Mouse (Mus musculus) hindbrain, embryonic 16.5 days (tissue): ENCODE measurements around the gene Ms4a6b. TPM values are rescaled to one million over a fixed set of nuclear protein-coding genes. Genes with fewer than 3 reads are reported as not detected.
"Not testable (repeated sequence)": the region's sequence is repeated elsewhere in the genome, so short reads cannot be mapped to it uniquely, and the experiment has no call there.

Experiments
- ATAC-seq: fragments of 200-750 bp; cut with Nextera tagmentation; 2 replicates; pipeline ENCODE4 v1.8.0; 2017; ENCODE audit warnings: moderate TSS enrichment, moderate library complexity
- H3K27ac ChIP-seq: fragments of 300-500 bp; sonication (generic); 2 replicates; pipeline ENCODE4 v1.5.1; 2014; ENCODE audit warnings: low read depth, mild to moderate bottlenecking, control low read depth, low read length, moderate library complexity
- H3K27me3 ChIP-seq: fragments of 300-500 bp; sonication (generic); replicated peaks from 2 replicates; pipeline ENCODE4 v1.6.1; 2014; ENCODE audit warnings: low read length; ENCODE audit not compliant: control insufficient read depth, insufficient read depth
- H3K36me3 ChIP-seq: fragments of 300-500 bp; sonication (generic); 2 replicates; pipeline ENCODE4 v1.6.1; 2014; ENCODE audit warnings: mild to moderate bottlenecking, low read length, moderate library complexity, mixed read lengths; ENCODE audit not compliant: control insufficient read depth, insufficient read depth
- H3K4me1 ChIP-seq: fragments of 300-500 bp; sonication (generic); 2 replicates; pipeline ENCODE4 v1.6.1; 2014; ENCODE audit warnings: low read depth, low read length; ENCODE audit not compliant: control insufficient read depth, insufficient read depth
- H3K4me2 ChIP-seq: fragments of 300-500 bp; sonication (generic); 2 replicates; pipeline ENCODE4 v1.6.1; 2014; ENCODE audit warnings: mild to moderate bottlenecking, low read length, control low read depth, moderate library complexity
- H3K4me3 ChIP-seq: fragments of 300-500 bp; sonication (generic); 2 replicates; pipeline ENCODE4 v1.5.1; 2014; ENCODE audit warnings: mild to moderate bottlenecking, low read length, control low read depth, moderate library complexity
- H3K9ac ChIP-seq: fragments of 300-500 bp; sonication (generic); 2 replicates; pipeline ENCODE4 v1.6.1; 2014; ENCODE audit warnings: low read depth, mild to moderate bottlenecking, control low read depth, low read length, moderate library complexity
- H3K9me3 ChIP-seq: fragments of 300-500 bp; sonication (generic); 2 replicates; pipeline ENCODE4 v1.6.1; 2014; ENCODE audit warnings: mild to moderate bottlenecking, low read length, moderate library complexity; ENCODE audit not compliant: control insufficient read depth
- WGBS: fragments of 180-500 bp; shearing (Covaris S2); extraction: QIAGEN DNeasy Blood & Tissue Kit; methylation state at CpG from one replicate; pipeline ENCODE4 v1.1.7; 2014; 5-methylcytosine and 5-hydroxymethylcytosine counted together
- polyA plus RNA-seq: library from polyadenylated mRNA; unstranded; fragments of >200 nt; fragmentation: Nextera tagmentation; extraction: Ambion mirVana; gene quantifications from 2 replicates; pipeline ENCODE4 v1.2.1, GENCODE M21; 2015

The Ms4a6b gene
- polyA plus RNA-seq, 1 experiment from 2014 or later, result 2.2 TPM

GRCm38 (mm10) chr19:11491406-11492189, 24.7 kb upstream of the Ms4a6b start:
- Histone ChIP-seq H3K27me3 (no peaks in the 10 kb centered on the region), H3K4me3 (no peak overlapping the region), H3K4me1 (no peaks in the 10 kb centered on the region), H3K9ac (no peak overlapping the region), H3K9me3 (no peaks in the 10 kb centered on the region), H3K4me2 (no peak overlapping the region), H3K36me3 (no peaks in the 10 kb centered on the region), H3K27ac (no peak overlapping the region)
- 74% methylated on average over 4 of the region's 4 CpGs for WGBS
- ATAC-seq, result no peak

DNA sequence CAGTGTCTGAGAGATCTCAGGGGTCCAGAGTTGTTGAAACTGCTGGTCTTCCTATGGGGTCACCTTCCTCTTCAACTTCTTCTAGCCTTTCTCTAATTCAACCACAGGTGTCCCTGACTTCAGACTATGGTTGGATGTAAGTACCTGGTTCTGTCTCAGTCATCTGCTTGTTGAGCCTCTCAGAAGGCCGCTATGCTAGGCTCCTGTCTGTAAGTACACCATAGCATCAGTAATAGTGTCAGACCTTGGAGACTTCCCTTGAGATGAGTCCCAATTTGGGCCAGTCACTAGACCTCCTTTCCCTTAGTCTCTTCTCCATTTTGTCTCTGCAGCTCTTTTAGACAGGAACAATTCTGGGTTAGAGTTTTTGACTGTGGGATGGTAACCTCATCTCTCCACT, 23.6 kb upstream of the Ms4a6b start:
- whole genome bisulfite sequencing, result 86% methylated on average over 1 of the region's 1 CpGs
- Histone ChIP-seq H3K4me1 (no peaks in the 10 kb centered on the region), H3K9ac (no peak overlapping the region), H3K27me3 (no peaks in the 10 kb centered on the region), H3K4me3 (no peak overlapping the region), H3K9me3 (no peaks in the 10 kb centered on the region), H3K36me3 (no peaks in the 10 kb centered on the region), H3K27ac (no peak overlapping the region), H3K4me2 (no peak overlapping the region)
- ATAC-seq, result no peak

- no peak for ATAC-seq
- Histone ChIP-seq H3K4me2 (no peak overlapping the region), H3K9me3 (no peaks in the 10 kb centered on the region), H3K27me3 (no peaks in the 10 kb centered on the region), H3K36me3 (no peaks in the 10 kb centered on the region), H3K4me3 (no peak overlapping the region), H3K4me1 (no peaks in the 10 kb centered on the region), H3K27ac (no peak overlapping the region), H3K9ac (no peak overlapping the region)
- 92% methylated on average over 3 of the region's 3 CpGs for WGBS
These were observed 21.8 kb upstream of the Ms4a6b start for GRCm38 (mm10) chr19:11494519-11494918.

- no peaks in the 10 kb centered on the region for H3K9me3 ChIP-seq
- no peak overlapping the region for H3K9ac ChIP-seq
- WGBS, result 91% methylated on average over 6 of the region's 6 CpGs
- no peak for ATAC-seq
- no peaks in the 10 kb centered on the region for H3K27me3 ChIP-seq
- no peak overlapping the region for H3K27ac ChIP-seq
- no peaks in the 10 kb centered on the region for H3K4me1 ChIP-seq
- H3K4me3 ChIP-seq, result no peak overlapping the region
- no peak overlapping the region for H3K4me2 ChIP-seq
- no peaks in the 10 kb centered on the region for H3K36me3 ChIP-seq
These were observed 20.0 kb upstream of the Ms4a6b start for GRCm38 (mm10) chr19:11496361-11496760.

DNA sequence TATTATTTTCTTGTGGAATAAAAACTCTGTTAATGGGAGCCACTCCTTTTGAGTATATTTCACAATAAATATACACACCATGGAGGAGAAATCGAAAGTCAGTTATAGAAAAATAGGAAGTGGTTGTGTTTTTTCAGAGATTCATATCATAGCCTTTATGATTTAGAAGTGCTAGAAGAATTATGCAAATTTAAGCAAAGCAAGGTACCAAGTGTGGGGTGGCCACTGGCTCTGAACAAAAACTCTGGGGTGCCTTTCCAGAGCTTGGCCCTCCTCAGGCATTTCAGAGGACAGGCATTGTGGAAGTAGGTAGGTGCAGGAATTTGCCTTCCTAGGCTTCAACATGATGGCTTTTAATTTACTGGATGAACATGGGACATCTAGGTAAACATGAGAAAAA, 19.0 kb upstream of the Ms4a6b start:
- H3K4me3 ChIP-seq, H3K9ac ChIP-seq, ATAC-seq, H3K27me3 ChIP-seq, H3K4me2 ChIP-seq, H3K4me1 ChIP-seq, H3K36me3 ChIP-seq, H3K9me3 ChIP-seq, H3K27ac ChIP-seq: not testable (repeated sequence)
- WGBS, result 84% methylated on average over 1 of the region's 1 CpGs

DNA sequence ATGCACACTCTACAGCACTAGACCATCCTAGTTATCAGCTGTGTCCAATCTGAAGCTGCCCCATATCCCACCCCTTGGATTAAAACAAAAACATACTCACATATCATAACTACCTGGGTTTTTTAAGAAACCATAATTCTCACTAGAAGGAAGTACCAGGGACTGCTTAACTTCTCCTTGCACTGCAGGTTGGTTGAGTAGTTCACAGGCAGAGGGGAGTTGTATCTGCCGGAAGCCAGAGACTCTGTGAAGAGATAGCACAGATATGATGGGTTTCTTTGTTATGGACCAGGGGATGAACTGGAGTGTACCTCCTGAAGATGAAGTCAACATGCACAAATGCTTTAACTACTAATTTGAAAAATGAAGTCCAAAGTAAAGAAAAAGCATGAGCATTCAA, 15.5 kb upstream of the Ms4a6b start:
- Histone ChIP-seq H3K4me2 (no peak overlapping the region), H3K27ac (no peak overlapping the region), H3K27me3 (no peaks in the 10 kb centered on the region), H3K4me1 (no peaks in the 10 kb centered on the region), H3K36me3 (no peaks in the 10 kb centered on the region), H3K4me3 (no peak overlapping the region), H3K9ac (no peak overlapping the region), H3K9me3 (no peaks in the 10 kb centered on the region)
- 93% methylated on average over 1 of the region's 1 CpGs for WGBS
- no peak for ATAC-seq

- Histone ChIP-seq H3K4me3 (no peak overlapping the region), H3K4me1 (no peaks in the 10 kb centered on the region), H3K36me3 (no peaks in the 10 kb centered on the region), H3K9me3 (no peaks in the 10 kb centered on the region), H3K27me3 (no peaks in the 10 kb centered on the region), H3K9ac (no peak overlapping the region), H3K4me2 (no peak overlapping the region), H3K27ac (no peak overlapping the region)
- no peak for ATAC-seq
- 89% methylated on average over 4 of the region's 4 CpGs for WGBS
These were observed 15.0 kb upstream of the Ms4a6b start for GRCm38 (mm10) chr19:11501326-11501725.

DNA sequence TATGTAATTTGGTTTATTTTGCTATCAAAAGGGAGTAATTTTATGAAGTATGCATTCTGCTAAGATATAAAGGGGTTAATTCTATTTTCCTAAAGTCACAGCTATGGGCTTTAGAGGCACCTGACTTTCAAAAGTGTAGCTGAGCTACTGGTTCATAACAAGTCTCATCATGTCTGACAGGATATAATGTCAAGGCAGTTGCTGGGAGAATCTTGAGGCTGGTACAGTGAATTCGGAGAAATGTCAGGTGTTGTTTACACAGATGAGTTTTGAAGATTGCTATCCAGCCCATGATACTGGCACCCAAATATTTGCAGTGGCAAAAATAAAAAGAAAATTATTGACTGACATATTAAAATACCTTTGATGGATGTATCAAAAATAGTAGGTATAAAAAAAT, 11.5 kb upstream of the Ms4a6b start:
- Histone ChIP-seq H3K4me1 (no peaks in the 10 kb centered on the region), H3K4me3 (no peak overlapping the region), H3K9ac (no peak overlapping the region), H3K36me3 (no peaks in the 10 kb centered on the region), H3K4me2 (no peak overlapping the region), H3K27me3 (no peaks in the 10 kb centered on the region), H3K27ac (no peak overlapping the region), H3K9me3 (no peaks in the 10 kb centered on the region)
- ATAC-seq, result no peak
- WGBS, result 89% methylated on average over 1 of the region's 1 CpGs

DNA sequence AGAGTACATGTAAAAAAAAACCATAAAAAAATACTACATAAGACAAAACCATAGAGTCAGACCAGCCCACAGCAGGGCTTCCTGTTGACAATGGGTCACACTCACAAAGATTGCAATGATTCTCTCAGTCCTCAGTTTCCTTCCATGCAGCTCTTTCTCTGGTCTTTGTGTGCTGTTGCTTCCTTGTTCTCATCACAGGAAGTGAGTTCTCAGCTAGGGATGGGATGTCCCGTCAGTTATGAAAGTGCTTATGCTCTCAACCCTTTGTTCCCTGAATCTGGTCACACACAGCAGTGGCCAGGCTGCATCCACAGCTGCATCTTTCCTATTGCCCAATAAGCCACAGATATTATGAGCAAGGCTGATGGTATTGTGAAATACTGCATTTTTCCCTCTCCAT, 2.9 kb upstream of the Ms4a6b start:
- H3K4me1 ChIP-seq, result no peaks in the 10 kb centered on the region
- no peaks in the 10 kb centered on the region for H3K9me3 ChIP-seq
- H3K27me3 ChIP-seq, result no peaks in the 10 kb centered on the region
- H3K9ac ChIP-seq, result no peak overlapping the region
- ATAC-seq, result no peak
- H3K27ac ChIP-seq, result no peak overlapping the region
- no peak overlapping the region for H3K4me2 ChIP-seq
- no peak overlapping the region for H3K4me3 ChIP-seq
- WGBS, result 44% methylated on average over 1 of the region's 1 CpGs
- no peaks in the 10 kb centered on the region for H3K36me3 ChIP-seq
